Mouse (Mus musculus) large intestine, adult 2 months (tissue): ENCODE measurements around the gene Nod2. TPM values are rescaled to one million over a fixed set of nuclear protein-coding genes. Genes with fewer than 3 reads are reported as not detected.
"Not testable (repeated sequence)": the region's sequence is repeated elsewhere in the genome, so short reads cannot be mapped to it uniquely, and the experiment has no call there.

Experiments
- DNase-seq: peaks from one replicate; pipeline ENCODE4 v3.0.0-alpha.2; 2012; ENCODE audit warnings: low read depth, low spot score
- WGBS: fragments of 180-500 bp; shearing (Covaris S2); methylation state at CpG from one replicate; pipeline ENCODE4 v1.1.7; 2018; 5-methylcytosine and 5-hydroxymethylcytosine counted together
- polyA plus RNA-seq: library from polyadenylated mRNA; depleted of rRNA; stranded (reverse); fragments of >200 nt; gene quantifications from 2 replicates; pipeline ENCODE4 v1.2.3, GENCODE M21; 2012

Nod2 gene
- polyA plus RNA-seq, 1 experiment, result 1.2 TPM

DNA sequence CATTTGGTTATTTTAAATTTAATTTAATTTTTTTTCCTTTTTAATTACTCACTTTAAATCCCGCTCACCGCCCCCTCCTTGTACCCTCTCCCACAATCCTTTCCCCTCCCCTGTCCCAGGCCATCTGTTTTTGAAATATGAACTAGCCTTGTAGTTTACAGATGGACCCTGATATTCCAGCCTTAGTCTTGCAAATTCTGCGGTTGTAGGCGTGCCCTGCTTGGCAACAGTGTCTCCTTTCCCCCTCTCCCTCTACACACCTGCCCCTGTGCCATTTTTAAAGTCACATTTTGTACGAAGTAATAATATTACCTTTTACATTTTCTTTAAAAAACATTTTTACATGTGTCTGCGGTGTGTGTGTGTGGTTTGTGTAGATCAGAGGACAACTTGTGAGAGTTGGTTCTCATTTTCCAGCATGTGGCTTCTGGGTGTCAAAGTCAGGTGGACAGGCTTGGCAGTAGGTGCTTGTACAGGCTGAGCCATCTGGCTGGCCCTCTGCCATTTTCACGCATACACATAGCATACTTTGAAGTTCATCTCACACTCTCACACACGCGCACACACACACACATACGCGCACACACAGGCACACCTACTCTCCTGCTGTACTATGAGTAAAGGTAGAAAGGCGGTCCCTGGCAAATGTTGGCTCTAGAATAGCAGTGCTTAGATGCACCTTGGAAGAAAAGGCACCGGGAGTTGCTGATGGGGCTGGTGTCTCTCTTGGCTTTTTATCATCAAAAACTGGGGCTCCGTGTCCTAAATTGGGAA, 18.9 kb upstream of the Nod2 start:
- DNase-seq, result no peak
- WGBS, result 73% methylated on average over 14 of the region's 14 CpGs

DNA sequence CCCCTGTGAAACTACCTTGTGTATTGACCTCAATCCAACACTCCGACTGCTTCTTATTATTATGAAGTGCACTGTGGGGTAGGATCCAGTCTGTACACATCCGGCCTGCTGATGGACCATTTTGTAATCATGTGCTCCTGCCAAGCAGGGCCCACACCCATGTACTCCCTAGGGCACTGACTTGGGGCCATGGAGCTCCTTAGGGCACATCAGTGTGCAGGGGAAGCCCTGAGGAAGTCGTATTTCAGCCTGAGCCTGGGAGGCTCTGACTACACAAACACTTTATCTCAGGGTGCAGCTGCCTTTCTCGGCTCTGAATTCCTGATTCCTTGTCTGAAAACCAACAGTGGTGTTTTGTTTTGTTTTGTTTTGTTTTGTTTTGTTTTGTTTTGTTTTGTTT, 16.9 kb upstream of the Nod2 start:
- 68% methylated on average over 4 of the region's 4 CpGs for WGBS
- no peak for DNase-seq

DNA sequence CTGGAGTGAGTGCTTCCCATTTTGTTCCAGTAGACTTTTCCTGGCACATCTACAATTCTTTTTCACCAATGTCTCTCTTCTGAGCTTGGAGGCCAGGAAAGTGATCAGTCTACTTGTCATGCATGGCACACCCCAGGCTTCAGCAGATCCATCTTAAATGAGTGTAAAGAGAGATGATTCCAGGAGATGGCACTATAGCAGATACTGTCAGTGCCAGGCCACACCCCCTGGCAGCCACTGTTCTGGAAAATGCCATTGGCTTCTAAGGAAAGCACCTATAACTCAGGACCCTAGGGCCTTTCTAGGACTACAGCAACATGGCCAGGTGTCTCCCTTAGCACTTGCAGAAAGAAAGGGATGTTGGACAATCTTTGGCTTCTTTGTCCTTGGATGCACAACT, 16.0 kb upstream of the Nod2 start:
- no peak for DNase-seq

DNA sequence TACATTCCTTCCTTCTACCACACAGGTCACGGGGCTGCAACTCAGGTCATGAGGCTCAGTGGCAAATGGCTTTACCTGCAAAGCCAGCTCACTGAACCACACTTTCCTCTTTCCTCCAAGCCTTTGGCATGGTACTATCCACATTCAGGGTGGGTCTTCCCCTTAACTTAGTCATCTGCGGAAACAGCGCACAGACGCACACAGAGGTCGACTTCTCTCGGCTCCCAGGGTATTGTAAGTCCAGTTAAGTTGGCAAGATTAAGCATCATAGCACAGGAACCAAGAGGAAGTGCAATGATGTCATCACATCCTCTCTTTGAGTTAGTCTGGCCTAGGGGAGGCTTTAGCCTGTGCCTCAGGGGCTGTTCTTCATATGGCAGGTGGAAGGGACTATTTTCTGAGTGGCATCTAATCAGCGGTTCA, 13.8 kb upstream of the Nod2 start:
- DNase-seq, result no peak

DNA sequence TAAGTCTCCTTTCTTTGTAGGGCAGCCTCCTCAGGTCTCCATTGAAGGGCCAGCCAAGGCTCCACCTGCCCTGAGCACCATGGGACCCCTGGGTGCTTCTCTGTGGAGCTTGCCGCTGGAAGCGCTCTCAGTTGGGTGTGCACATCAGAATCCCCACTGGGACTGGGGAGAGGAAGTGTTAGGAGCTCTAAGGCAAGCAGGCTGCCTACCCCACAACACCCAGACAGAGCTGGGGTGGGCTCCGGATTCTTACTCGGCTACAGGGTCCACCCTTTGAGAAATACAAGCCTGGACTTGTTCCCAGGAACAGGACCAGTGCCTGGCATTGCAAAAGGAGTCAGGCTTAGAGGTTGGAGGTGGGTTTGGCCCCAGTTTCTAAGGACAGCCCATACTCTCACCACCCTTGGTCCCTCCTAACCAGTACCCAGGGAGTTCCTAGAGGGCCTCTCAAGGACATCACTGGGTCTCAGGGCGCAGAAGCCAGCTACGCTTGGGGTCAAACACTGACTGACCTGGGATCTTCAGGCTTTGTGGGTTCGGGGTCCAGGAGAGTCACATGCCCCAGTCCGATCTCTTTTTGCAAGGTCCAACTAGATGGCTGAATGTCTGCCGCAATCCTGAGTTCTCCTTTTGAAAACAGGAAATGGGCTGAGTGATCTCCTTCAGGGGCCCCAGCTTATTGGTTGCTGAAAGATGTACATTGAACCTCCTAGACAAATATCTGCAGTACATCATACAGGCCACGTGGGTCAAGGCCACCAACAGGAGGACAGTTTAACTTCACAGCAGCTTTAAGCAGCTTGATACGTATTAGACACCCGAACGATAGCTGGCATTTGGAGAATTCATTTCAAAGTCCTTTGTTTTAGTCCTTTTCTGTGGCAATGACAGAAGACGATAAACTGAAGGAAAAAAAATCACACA, 11.4 kb upstream of the Nod2 start, which contains the start of gene Snx20:
Gene Snx20 (minus strand): TSS at position 655 of the 924 bp plus-strand sequence.
- DNase-seq, result peak; percentile 52
- 35% methylated on average over 14 of the region's 14 CpGs for WGBS

More for the DNA sequence above, 13.8 kb upstream of the Nod2 start:
- 81% methylated on average over 7 of the region's 7 CpGs for WGBS

DNA sequence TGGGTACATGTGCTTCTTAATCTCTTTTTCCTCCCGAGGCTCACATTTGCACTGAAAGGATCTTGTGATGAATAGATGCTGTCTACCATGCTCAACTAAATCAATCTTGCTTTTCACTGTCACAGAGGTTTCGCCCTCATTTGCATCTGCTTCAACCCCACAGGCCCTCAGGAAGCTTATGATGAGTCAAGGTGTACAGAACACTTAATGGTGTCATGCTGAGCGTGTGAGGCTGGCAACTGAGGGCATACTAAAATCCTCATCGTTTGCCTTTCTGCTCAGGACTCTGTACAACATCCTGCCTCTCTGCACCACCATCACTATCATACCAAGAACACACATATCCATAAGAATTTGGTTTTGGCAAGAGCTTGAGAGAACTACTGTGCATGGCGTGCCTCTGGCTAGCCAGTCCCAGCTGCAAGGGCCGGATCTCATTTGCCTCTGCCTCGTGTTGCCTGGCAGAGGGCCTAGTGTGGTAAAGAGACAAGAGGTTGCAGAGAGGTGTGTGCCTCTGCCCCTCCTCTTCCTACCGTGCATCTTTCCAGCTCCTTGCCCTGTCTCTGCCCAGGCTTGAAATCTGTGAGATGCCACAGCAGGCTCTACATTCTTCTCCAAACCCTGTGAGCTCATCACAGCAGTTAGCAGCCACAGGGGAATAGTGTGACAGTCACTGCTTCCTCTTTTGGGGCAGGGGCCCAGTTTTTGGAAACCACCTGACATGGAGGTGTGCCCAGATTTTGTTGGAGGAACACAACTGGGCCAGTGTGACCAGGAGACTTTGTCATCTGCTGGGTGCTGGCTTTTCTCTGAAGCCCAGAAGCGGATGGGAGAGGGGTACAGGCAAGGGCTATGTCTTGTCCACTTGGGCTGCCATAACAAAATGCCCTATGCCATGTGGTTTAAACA, 9.8 kb upstream of the Nod2 start:
- WGBS, result 65% methylated on average over 9 of the region's 9 CpGs
- DNase-seq, result no peak

DNA sequence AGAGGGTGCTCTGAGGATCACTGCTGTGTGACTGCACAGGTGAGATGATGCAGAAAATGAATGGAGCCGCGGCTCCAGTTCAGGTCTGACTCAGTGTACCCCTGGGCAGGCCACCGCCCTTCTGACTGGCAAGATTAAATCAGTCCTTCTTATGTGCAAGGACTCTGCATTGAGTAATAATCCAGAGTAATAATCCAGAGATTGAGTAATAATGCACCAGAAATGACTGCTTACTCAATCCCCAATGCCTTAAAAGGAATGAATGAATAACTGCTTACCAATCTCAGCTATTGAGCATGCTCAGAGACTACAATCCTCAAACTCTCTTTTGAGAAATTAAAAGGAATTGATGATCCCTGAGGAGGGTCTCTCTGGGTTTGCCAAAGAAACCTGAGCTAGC, 8.2 kb upstream of the Nod2 start:
- 91% methylated on average over 3 of the region's 3 CpGs for WGBS
- DNase-seq, result no peak

DNA sequence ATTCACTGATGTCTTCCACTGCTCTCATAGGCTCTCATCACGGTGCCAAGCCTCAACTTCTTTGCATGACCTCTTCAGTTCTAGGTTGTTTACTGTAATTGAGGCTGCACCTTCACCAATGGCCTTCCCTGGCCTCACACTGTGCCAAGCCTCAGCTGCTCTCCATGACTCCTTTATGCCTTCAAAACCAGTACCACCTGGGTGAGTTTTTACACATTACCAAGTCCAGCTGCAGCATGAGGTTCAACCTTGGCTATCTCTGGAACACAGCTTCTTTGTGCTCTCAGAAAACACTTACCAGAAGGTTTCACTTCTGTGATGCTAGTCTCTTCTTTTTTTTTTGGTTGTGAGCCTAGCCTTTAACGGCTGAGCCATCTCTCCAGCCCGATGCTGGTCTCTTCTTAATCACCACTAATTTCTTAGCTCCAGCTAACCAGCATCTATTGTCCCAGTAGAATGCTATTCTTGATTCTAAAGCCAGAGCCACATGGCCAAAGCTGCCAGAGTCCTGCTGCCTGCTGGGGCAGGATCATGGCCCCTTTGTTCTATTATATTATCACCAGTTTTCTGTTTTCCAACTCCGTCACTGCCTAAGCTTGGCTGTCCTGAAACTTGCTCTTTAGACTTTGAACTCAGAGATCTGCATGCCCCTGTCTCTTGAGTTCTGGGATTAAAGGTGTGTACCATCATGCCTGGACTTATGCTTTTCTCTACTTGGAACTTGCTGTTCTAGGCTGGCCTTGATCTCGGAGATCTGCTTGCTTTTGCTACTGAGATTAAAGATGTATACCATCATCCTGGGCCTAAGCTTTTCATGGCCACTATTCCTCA, 4.2 kb upstream of the Nod2 start:
- no peak for DNase-seq
- 61% methylated on average over 5 of the region's 5 CpGs for WGBS

DNA sequence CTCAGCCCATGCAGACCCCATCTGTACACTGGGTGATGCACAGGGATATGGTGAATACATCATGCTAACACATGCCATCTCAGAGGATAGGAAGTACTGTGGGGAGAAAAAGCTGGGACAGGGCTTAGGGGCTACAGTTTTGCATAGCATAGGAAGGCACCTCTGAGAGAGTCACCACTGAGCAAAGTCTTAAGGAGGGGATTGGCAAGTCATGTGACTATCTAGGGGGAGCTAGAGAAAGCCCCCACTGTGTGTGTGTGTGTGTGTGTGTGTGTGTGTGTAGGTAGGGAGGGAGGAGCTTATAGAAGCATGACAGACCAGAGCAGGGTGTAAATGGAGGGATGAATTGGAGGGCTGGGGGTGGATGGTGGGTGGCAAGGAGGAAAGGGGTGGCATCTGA, 1.2 kb downstream of the Nod2 start:
- no peak for DNase-seq

DNA sequence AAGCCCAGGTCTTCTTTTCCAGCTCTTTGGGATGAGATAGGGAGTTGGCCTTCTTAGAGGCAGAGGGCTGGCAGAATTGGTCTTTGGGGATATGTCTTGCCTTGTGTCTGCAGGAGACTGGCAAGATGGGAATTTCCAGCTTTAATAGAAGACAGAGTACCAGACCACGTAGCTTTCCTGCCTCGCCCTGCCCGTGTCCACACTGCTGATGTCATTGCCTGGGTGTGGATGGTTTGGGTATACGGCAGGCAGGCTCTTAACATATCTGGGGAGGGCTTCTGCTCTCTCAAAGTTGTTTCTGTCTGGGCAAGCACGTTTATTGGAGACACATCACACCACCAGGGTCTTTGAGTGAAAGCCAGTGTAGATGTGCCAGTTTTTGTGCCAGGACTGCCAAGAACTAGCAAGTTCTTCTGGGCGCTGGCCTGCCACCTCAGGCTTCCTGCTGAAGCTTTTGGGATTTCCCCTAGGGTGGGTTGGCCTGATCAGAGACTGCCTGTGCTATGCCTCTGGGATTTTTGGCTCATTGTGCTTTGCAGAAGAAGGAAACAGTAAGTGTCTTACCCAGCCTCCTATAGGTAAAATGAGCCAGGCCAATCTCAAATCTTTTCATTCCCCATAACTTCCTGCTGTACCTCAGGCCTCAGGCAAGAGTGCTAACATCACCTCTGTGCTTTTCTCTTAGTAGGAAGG, 3.0 kb downstream of the Nod2 start:
- 29% methylated on average over 6 of the region's 6 CpGs for WGBS
- no peak for DNase-seq

DNA sequence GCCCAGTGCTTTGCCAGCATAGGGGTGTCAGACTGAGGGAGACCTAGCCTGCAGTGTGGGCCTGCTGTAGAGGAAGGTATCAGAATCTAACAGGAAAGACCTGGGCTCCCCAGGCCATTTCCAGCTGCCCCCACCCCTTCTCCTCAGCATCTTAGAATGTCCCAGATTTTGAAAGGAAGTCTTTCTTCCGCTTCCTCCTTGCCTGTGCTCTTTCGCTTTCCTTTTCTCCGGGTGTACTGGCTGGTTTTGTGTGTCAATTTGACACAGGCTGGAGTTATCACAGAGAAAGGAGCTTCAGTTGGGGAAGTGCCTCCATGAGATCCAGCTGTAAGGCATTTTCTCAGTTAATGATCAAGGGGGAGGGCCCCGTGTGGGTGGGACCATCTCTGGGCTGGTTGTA, 4.0 kb downstream of the Nod2 start:
- 34% methylated on average over 4 of the region's 4 CpGs for WGBS
- not testable (repeated sequence) for DNase-seq

DNA sequence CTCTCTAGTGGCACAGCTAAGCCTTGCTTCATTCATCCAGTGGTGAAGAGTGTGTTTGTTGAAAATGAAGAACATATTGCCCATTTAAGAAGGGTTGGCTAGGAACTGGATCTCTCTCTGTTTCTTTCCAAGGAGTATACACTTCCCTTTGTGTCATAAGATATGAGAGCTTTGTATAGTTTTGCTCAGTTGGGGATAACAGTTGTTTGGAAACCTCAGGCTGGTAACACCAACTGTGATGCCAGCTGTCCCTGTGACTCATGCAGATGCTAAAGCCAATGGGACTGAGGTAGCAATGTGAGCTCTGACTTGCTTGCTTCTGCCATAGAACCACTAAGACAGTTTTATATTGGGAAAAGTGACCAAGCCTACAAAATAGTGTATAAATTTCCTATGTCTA, 8.2 kb downstream of the Nod2 start:
- DNase-seq, result no peak

DNA sequence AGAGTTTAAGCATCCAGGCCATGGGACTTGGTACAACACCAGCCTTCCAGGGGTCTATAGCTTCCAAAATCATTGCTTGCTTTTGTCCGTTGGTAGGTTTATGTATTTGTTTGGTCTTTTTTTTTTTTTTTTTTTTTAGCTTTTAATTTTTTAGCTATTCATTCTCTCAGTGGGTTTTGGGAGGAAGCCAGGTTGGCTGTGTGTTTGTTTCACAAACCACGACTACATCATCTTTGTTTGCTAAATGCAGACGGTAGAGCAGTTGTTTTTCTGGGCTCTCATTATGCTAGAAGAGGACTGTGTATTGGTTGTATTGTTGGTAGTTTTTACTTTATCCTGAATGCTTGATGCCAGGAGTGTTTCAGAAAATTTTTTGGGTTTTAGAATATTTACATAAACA, 12.8 kb downstream of the Nod2 start:
- WGBS, result 59% methylated on average over 3 of the region's 3 CpGs

DNA sequence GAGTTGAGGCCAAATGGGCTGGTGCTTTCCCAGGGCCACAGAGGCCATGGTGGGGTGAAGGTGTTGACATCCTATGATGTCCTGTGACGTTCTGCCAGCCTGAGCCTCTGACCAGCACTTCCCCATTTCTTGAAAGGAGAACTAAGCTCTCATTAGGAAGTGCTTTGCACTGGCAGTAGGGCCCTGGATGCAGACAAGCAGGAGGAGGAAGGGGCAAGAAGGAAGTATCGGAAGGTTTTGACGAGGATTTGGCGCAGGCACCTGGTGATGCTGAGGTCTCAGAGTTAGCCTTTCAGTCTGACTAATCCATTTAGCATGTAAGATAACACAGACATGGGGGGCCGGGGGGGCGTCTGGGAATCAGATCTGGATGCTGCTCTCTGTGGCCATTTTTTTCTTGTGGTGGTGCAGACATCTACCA, 15.3 kb downstream of the Nod2 start:
- 86% methylated on average over 6 of the region's 6 CpGs for WGBS
- no peak for DNase-seq

More for the DNA sequence above, 12.8 kb downstream of the Nod2 start:
- no peak for DNase-seq

DNA sequence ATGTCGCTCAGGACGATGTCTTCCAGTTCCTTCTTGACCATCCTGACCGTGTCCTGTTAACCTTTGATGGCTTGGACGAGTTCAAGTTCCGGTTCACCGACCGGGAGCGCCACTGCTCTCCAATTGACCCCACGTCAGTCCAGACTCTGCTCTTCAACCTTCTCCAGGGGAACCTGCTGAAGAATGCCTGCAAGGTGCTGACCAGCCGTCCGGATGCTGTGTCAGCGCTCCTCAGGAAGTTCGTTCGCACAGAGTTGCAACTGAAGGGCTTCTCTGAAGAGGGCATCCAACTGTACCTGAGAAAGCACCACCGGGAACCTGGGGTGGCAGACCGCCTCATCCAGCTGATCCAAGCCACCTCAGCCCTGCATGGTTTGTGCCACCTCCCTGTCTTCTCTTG, 17.0 kb downstream of the Nod2 start:
- WGBS, result 87% methylated on average over 16 of the region's 16 CpGs
- DNase-seq, result no peak

DNA sequence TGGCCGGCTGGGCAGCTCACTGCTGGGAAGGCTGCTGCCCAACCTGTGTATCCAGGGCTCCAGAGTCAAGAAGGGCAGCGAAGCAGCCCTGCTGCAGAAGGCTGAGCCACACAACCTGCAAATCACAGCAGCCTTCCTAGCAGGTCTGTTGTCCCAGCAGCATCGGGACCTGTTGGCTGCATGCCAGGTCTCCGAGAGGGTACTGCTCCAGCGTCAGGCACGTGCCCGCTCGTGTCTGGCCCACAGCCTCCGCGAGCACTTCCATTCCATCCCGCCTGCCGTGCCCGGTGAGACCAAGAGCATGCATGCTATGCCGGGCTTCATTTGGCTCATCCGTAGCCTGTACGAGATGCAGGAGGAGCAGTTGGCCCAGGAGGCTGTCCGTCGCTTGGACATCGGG, 17.8 kb downstream of the Nod2 start:
- no peak for DNase-seq
- 78% methylated on average over 19 of the region's 19 CpGs for WGBS

DNA sequence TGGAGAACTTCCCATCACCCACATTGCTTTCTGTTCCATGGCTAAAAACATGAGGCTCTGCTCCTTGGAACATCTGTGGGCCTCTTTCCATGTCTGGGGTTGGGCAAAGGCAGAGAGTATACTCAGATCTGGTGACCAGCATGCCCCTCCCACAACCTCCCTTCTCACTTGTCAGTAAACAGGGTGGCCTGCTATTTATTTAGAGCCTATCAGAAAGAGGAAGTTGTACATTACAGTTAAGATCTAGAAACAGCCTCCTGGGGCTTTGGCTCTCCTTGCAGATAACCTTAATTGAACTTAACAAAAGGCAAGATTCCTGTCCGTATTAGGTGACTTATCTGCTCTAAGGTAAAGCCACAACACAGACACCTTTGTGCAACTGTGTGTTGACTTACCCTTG, 19.3 kb downstream of the Nod2 start:
- peak; percentile 36 for DNase-seq
- 30% methylated on average over 1 of the region's 1 CpGs for WGBS

DNA sequence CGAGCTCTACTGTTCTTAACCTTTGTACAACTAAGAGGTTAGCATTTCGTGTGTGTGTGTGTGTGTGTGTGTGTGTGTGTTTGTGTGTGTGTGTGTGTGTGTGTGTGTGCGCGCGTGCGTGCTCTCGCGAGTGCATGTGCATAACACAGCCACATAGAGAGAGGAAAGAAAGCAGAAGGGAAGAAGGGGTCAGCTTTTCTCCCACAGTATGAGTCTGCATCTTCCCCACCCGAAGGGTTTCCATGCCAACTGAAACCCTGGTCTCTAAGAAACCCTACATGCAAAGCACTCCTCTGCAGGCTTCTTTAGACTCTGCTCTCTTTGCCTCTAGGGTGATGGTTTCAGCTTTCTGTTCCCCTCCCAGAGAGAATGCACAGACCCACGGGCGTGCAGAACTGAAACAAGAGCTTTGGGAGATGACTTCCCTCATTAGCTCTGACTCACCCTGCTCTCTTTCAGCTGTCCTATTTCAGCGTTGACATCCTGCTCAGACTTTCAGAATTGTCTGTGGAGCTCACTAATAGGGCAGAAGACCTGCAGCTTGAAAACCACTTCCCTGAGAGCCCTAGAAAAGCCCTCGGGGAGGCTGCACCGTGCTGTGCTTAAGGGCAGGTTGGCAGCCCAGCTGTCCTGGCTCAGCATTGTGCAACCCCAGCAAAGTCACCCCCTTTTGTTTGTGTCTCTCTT, 21.4 kb downstream of the Nod2 start:
- WGBS, result 62% methylated on average over 14 of the region's 14 CpGs
- no peak for DNase-seq
